Mouse (Mus musculus) olfactory bulb, adult 2 months (tissue): Measurements from ENCODE around the gene Arf1.

Experiments
- CTCF ChIP-seq: fragments of 200-500 bp; IDR thresholded peaks from 2 replicates; pipeline ENCODE4 v1.5.1; 2012; ENCODE audit warnings: low read depth, mild to moderate bottlenecking, low read length, moderate library complexity; ENCODE audit not compliant: insufficient read depth
- POLR2A ChIP-seq: fragments of 200-500 bp; IDR thresholded peaks from 2 replicates; pipeline ENCODE4 v1.6.1; 2012; ENCODE audit warnings: mild to moderate bottlenecking, low read depth, low read length, moderate library complexity; ENCODE audit not compliant: insufficient read depth

GRCm38 (mm10) chr11:59192059-59192386 lies 36.0 kb downstream of the Arf1 start, which contains the start of gene Guk1:
- no peak for TF ChIP-seq POLR2A
- TF ChIP-seq CTCF, result no peak
